Mouse (Mus musculus) forebrain, embryonic 10.5 days (tissue): ENCODE data around the gene Stxbp1. TPM values are rescaled to one million over a fixed set of nuclear protein-coding genes. Genes with fewer than 3 reads are reported as not detected.
A peak's percentile ranks its signal among the peaks of the same experiment; 100 is the strongest.

Source experiments
- DNase-seq: peaks from one replicate; pipeline ENCODE4 v3.0.0-alpha.2; 2017; ENCODE audit warnings: low spot score; ENCODE audit errors: extremely low spot score
- H3K27ac ChIP-seq: fragments of 300-500 bp; sonication (generic); 2 replicates; pipeline ENCODE4 v1.5.1; 2016; ENCODE audit warnings: mild to moderate bottlenecking
- H3K27me3 ChIP-seq: fragments of 300-500 bp; sonication (generic); 2 replicates; pipeline ENCODE4 v1.6.1; 2016; ENCODE audit warnings: mild to moderate bottlenecking; ENCODE audit not compliant: poor library complexity, severe bottlenecking
- H3K36me3 ChIP-seq: fragments of 300-500 bp; sonication (generic); replicated peaks from 2 replicates; pipeline ENCODE4 v1.6.1; 2016; ENCODE audit warnings: mild to moderate bottlenecking, moderate library complexity
- H3K4me1 ChIP-seq: fragments of 300-500 bp; sonication (generic); 2 replicates; pipeline ENCODE4 v1.6.1; 2016
- H3K4me3 ChIP-seq: fragments of 300-500 bp; sonication (generic); 2 replicates; pipeline ENCODE4 v1.5.1; 2016; ENCODE audit warnings: mild to moderate bottlenecking, moderate library complexity
- H3K9me3 ChIP-seq: fragments of 300-500 bp; sonication (generic); 2 replicates; pipeline ENCODE4 v1.6.1; 2016; ENCODE audit warnings: mild to moderate bottlenecking, moderate library complexity
- WGBS: fragments of 180-500 bp; shearing (Covaris S2); methylation state at CpG from one replicate; pipeline ENCODE4 v1.1.7; 2016; 5-methylcytosine and 5-hydroxymethylcytosine counted together
- polyA plus RNA-seq: library from polyadenylated mRNA; unstranded; fragments of >200 nt; fragmentation: Nextera tagmentation; extraction: Ambion mirVana; gene quantifications from 2 replicates; pipeline ENCODE4 v1.2.1, GENCODE M21; 2016

Stxbp1 gene
- polyA plus RNA-seq, 1 experiment from 2014 or later = 20.8 TPM

- no peaks in the 10 kb centered on the region for H3K4me1 ChIP-seq
- no peaks in the 10 kb centered on the region for H3K27me3 ChIP-seq
- H3K36me3 ChIP-seq = peaks cover 60% of the 10 kb centered on the region
- DNase-seq = no peak
- no peak overlapping the region for H3K27ac ChIP-seq
- no peaks in the 10 kb centered on the region for H3K9me3 ChIP-seq
- no peak overlapping the region for H3K4me3 ChIP-seq
- WGBS = 90% methylated on average over 13 of the region's 13 CpGs
Measured at GRCm38 (mm10) chr2:32795748-32796418, 51.2 kb downstream of the Stxbp1 start.

- H3K27me3 ChIP-seq = no peaks in the 10 kb centered on the region
- peaks cover 23% of the 10 kb centered on the region for H3K36me3 ChIP-seq
- no peak overlapping the region for H3K4me3 ChIP-seq
- no peaks in the 10 kb centered on the region for H3K9me3 ChIP-seq
- no peak overlapping the region for H3K27ac ChIP-seq
- WGBS = 89% methylated on average over 6 of the region's 6 CpGs
- no peak for DNase-seq
- H3K4me1 ChIP-seq = no peaks in the 10 kb centered on the region
Measured at GRCm38 (mm10) chr2:32791297-32791696, 55.7 kb downstream of the Stxbp1 start.

- Histone ChIP-seq H3K9me3 (no peaks in the 10 kb centered on the region), H3K36me3 (peaks cover 5% of the 10 kb centered on the region; the same call in 1 of the 2 replicates), H3K4me1 (peaks cover 9% of the 10 kb centered on the region), H3K4me3 (no peak overlapping the region), H3K27ac (no peak overlapping the region), H3K27me3 (no peaks in the 10 kb centered on the region)
- WGBS = 59% methylated on average over 2 of the region's 2 CpGs
- no peak for DNase-seq
Measured at GRCm38 (mm10) chr2:32788581-32788980, 58.5 kb downstream of the Stxbp1 start.

- Histone ChIP-seq H3K4me3 (no peak overlapping the region), H3K9me3 (no peaks in the 10 kb centered on the region), H3K4me1 (peaks cover 9% of the 10 kb centered on the region), H3K27me3 (no peaks in the 10 kb centered on the region), H3K27ac (no peak overlapping the region), H3K36me3 (0 out of 2 replicates have a peak, but pooled peaks cover 3% of the 10 kb centered on the region)
- 63% methylated on average over 6 of the region's 6 CpGs for WGBS
- no peak for DNase-seq
Measured at GRCm38 (mm10) chr2:32787176-32787575, 59.9 kb downstream of the Stxbp1 start.

- Histone ChIP-seq H3K27ac (peak within 1 kb of the TSS; percentile 51; the same call in 1 of the 2 replicates), H3K9me3 (no peaks in the 10 kb centered on the region), H3K36me3 (no peaks in the 10 kb centered on the region), H3K4me1 (peaks cover 14% of the 10 kb centered on the region), H3K27me3 (no peaks in the 10 kb centered on the region; the same call in none of the 2 replicates), H3K4me3 (no peak within 1 kb of the TSS)
- 64% methylated on average over 4 of the region's 4 CpGs for WGBS
- DNase-seq = no peak
Measured at GRCm38 (mm10) chr2:32784048-32784681, 62.9 kb downstream of the Stxbp1 start, which contains the start of gene Cfap157. Gene Cfap157 (minus strand): TSS chr2:32784428.

- peaks cover 20% of the 10 kb centered on the region for H3K4me1 ChIP-seq
- no peaks in the 10 kb centered on the region for H3K36me3 ChIP-seq
- no peak for DNase-seq
- WGBS = 84% methylated on average over 6 of the region's 6 CpGs
- peaks cover 8% of the 10 kb centered on the region for H3K27me3 ChIP-seq
- no peak overlapping the region for H3K4me3 ChIP-seq
- no peaks in the 10 kb centered on the region for H3K9me3 ChIP-seq
- H3K27ac ChIP-seq = no peak overlapping the region
Measured at GRCm38 (mm10) chr2:32781710-32782109, 65.3 kb downstream of the Stxbp1 start.

- no peak for DNase-seq
- no peak overlapping the region for H3K4me3 ChIP-seq
- peaks cover 15% of the 10 kb centered on the region for H3K27me3 ChIP-seq
- no peaks in the 10 kb centered on the region for H3K9me3 ChIP-seq
- 87% methylated on average over 6 of the region's 6 CpGs for WGBS
- H3K36me3 ChIP-seq = no peaks in the 10 kb centered on the region
- peaks cover 38% of the 10 kb centered on the region for H3K4me1 ChIP-seq
- no peak overlapping the region for H3K27ac ChIP-seq
Measured at GRCm38 (mm10) chr2:32779714-32780113, 67.3 kb downstream of the Stxbp1 start.

- Histone ChIP-seq H3K36me3 (no peaks in the 10 kb centered on the region), H3K4me3 (no peak overlapping the region), H3K9me3 (no peaks in the 10 kb centered on the region), H3K4me1 (peaks cover 34% of the 10 kb centered on the region), H3K27me3 (peaks cover 15% of the 10 kb centered on the region), H3K27ac (no peak overlapping the region)
- peak; percentile 57 for DNase-seq
- 20% methylated on average over 8 of the region's 8 CpGs for WGBS
Measured at GRCm38 (mm10) chr2:32779131-32779530, 67.9 kb downstream of the Stxbp1 start.

GRCm38 (mm10) chr2:32778081-32778480, 69.0 kb downstream of the Stxbp1 start:
- H3K36me3 ChIP-seq = no peaks in the 10 kb centered on the region
- DNase-seq = no peak
- H3K4me1 ChIP-seq = peaks cover 30% of the 10 kb centered on the region
- 92% methylated on average over 6 of the region's 6 CpGs for WGBS
- no peaks in the 10 kb centered on the region for H3K9me3 ChIP-seq
- H3K4me3 ChIP-seq = no peak overlapping the region
- H3K27ac ChIP-seq = no peak overlapping the region
- peaks cover 15% of the 10 kb centered on the region for H3K27me3 ChIP-seq

- Histone ChIP-seq H3K27me3 (peaks cover 15% of the 10 kb centered on the region), H3K4me3 (peak overlapping the region; percentile 73), H3K27ac (0 out of 2 replicates have a peak overlapping the region, but pooled peaks have one; percentile 1), H3K9me3 (no peaks in the 10 kb centered on the region), H3K36me3 (no peaks in the 10 kb centered on the region), H3K4me1 (peaks cover 40% of the 10 kb centered on the region)
- DNase-seq = no peak
- WGBS = 22% methylated on average over 22 of the region's 22 CpGs
Measured at GRCm38 (mm10) chr2:32776192-32776591, 70.9 kb downstream of the Stxbp1 start.

GRCm38 (mm10) chr2:32775359-32776074, 71.5 kb downstream of the Stxbp1 start, which contains the start of the genes Ttc16 and Ptrh1:
Gene Ttc16 (minus strand): TSS chr2:32775633.
Gene Ptrh1 (plus strand): TSS chr2:32775786.
- peak within 1 kb of the TSS; percentile 73 for H3K4me3 ChIP-seq
- peak within 1 kb of the TSS; percentile 85 for H3K27ac ChIP-seq
- no peaks in the 10 kb centered on the region for H3K36me3 ChIP-seq
- WGBS = under 1% methylated on average over 46 of the region's 46 CpGs
- H3K4me1 ChIP-seq = peaks cover 41% of the 10 kb centered on the region
- peaks cover 15% of the 10 kb centered on the region for H3K27me3 ChIP-seq
- peak; percentile 98 for DNase-seq
- H3K9me3 ChIP-seq = no peaks in the 10 kb centered on the region

- Histone ChIP-seq H3K4me3 (no peak overlapping the region), H3K9me3 (no peaks in the 10 kb centered on the region), H3K27me3 (peaks cover 15% of the 10 kb centered on the region), H3K4me1 (peaks cover 55% of the 10 kb centered on the region), H3K36me3 (no peaks in the 10 kb centered on the region), H3K27ac (no peak overlapping the region)
- 85% methylated on average over 8 of the region's 8 CpGs for WGBS
- no peak for DNase-seq
Measured at GRCm38 (mm10) chr2:32772626-32773279, 74.3 kb downstream of the Stxbp1 start.
